Mouse (Mus musculus): Measurements from ENCODE around the gene Phactr1.

DNA sequence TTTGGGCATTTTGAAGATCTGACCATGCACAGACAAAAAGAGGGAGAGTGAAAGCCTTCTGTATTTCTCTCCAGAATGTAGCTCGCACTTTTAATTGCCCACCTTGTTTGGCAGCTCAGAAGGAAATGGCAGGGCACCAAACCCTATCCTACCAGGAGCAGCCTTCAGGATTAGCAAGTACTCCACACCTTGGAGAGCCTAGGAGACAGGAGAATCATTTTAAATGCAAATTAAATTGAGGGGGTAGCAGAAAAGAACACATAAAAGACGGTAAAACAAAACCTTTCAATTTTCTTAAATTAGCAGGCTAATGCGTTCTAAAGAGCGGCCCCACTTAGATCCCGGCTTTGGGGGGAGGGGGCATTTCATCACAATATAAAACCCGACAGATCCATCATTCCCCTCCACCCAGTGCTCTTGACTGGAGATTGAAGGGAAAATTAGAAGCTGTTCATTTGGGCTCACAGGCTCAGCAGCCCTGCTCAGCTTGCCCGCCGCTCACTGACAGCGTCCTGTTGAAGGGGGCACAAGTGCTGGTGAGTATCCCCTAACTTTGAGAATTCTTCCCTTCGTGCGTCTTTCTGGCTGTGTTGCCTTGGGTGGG lies at the start of gene Phactr1:
- TF ChIP-seq CTCF (IDR thresholded peaks at IDR 0.05; ENCODE audit: low read depth, low read length) = no peak
- TF ChIP-seq TAL1 (conservative IDR thresholded peaks at IDR 0.05; ENCODE audit: low read depth, low read length) = no peak
- no peak for TF ChIP-seq GATA1 (IDR thresholded peaks at IDR 0.05; ENCODE audit: borderline replicate concordance, low read length)
